ENCODE assay signal across 14 mouse cellular contexts in the genomic region with DNA sequence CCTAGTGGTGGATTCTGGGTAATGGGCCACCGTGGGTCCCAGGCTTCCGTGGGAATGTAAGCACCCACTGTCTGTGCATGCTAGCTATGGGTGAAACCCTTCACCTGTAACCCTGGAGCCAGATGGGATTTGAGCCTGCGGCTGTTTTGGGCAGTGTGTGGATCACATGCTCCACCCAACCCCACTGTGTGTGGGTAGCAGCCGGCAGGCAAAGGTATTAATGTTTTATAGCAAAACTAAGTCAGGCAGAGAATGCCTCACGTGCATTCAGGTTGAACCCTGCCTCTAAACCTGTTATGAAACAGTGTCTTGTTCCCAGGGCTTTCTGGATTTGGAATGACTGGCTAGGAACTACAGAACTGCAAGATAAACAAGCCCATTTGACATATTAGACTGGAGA.
A peak's percentile ranks its signal among the peaks of the same experiment; 100 is the strongest.
DNase-seq lines count a peak whose midpoint lies in the region; ATAC-seq and TF ChIP-seq lines count a peak whose summit lies in the region.
"Had no signal": no experiment of that assay in that cellular context is flagged by ENCODE, and none has a peak within 500 bp of the region (broad histone marks: within the 10 kb centered on the region; RNA-seq: fewer than 3 reads in every experiment).

No protein-coding gene starts in this region.

- no peak for TF ChIP-seq EP300 in stomach, postnatal 0 days (optimal IDR thresholded peaks at IDR 0.05)

- H3K4me3 ChIP-seq in lung, embryonic 14.5 days (ENCODE audit: low read depth, low read length) = no peak overlapping the region
- no peak overlapping the region for H3K4me3 ChIP-seq in stomach, postnatal 0 days (ENCODE audit: low read depth, low read length)
- H3K4me3 ChIP-seq: embryonic facial prominence, embryonic 10.5 days; forebrain, embryonic 15.5 days; heart, embryonic 13.5 days; hindbrain, embryonic 15.5 days had no signal

- peak overlapping the region; percentile 56; the same call in 1 of the 2 replicates for H3K27ac ChIP-seq in lung, embryonic 14.5 days (ENCODE audit: low read depth)
- H3K27ac ChIP-seq in stomach, postnatal 0 days (replicated peaks) = peak overlapping the region; percentile 86
- H3K27ac ChIP-seq: embryonic facial prominence, embryonic 10.5 days; forebrain, embryonic 15.5 days; heart, embryonic 13.5 days; hindbrain, embryonic 15.5 days had no signal

- no peak overlapping the region for H3K9ac ChIP-seq in lung, embryonic 14.5 days
- H3K9ac ChIP-seq in stomach, postnatal 0 days (ENCODE audit: low read length) = no peak overlapping the region
- H3K9ac ChIP-seq: forebrain, embryonic 15.5 days; heart, embryonic 13.5 days; hindbrain, embryonic 15.5 days had no signal

- TF ChIP-seq CTCF in lung, embryonic 14.5 days (IDR thresholded peaks at IDR 0.05; ENCODE audit: low read depth) = no peak
- no peak for TF ChIP-seq CTCF in stomach, postnatal 0 days (IDR thresholded peaks at IDR 0.05; ENCODE audit: low read depth)

- ATAC-seq in lung, embryonic 14.5 days (ENCODE audit: insufficient read depth) = no peak
- no peak for ATAC-seq in stomach, postnatal 0 days (ENCODE audit: low FRiP score, low TSS enrichment)
- ATAC-seq: forebrain, embryonic 15.5 days had no signal

- no peak overlapping the region for H3K4me2 ChIP-seq in lung, embryonic 14.5 days
- H3K4me2 ChIP-seq in stomach, postnatal 0 days (replicated peaks; ENCODE audit: low read depth) = no peak overlapping the region
- H3K4me2 ChIP-seq: forebrain, embryonic 15.5 days; heart, embryonic 13.5 days; hindbrain, embryonic 15.5 days had no signal

- 74% methylated on average over 5 of the region's 5 CpGs for WGBS in lung, embryonic 14.5 days
- 61% methylated on average over 5 of the region's 5 CpGs for WGBS in stomach, postnatal 0 days

- H3K27me3 ChIP-seq in lung, embryonic 14.5 days (ENCODE audit: insufficient read depth, low read length) = no peaks in the 10 kb centered on the region
- H3K27me3 ChIP-seq in stomach, postnatal 0 days (ENCODE audit: control insufficient read depth, insufficient read depth, low read length) = no peaks in the 10 kb centered on the region
- H3K27me3 ChIP-seq: forebrain, embryonic 15.5 days had no signal

- H3K4me1 ChIP-seq in lung, embryonic 14.5 days (ENCODE audit: insufficient read depth) = no peaks in the 10 kb centered on the region; the same call in 1 of the 2 replicates
- H3K4me1 ChIP-seq in stomach, postnatal 0 days (replicated peaks; ENCODE audit: control insufficient read depth, insufficient read depth) = no peaks in the 10 kb centered on the region

- H3K36me3 ChIP-seq in lung, embryonic 14.5 days (ENCODE audit: insufficient read depth) = no peaks in the 10 kb centered on the region
- no peaks in the 10 kb centered on the region for H3K36me3 ChIP-seq in stomach, postnatal 0 days (ENCODE audit: control insufficient read depth, insufficient read depth, low read length)
- H3K36me3 ChIP-seq: embryonic facial prominence, embryonic 10.5 days; forebrain, embryonic 15.5 days; heart, embryonic 13.5 days; hindbrain, embryonic 15.5 days had no signal

- no peak for DNase-seq in lung, embryonic 14.5 days
- no peak for DNase-seq in lung, postnatal 14 days
- peak; percentile 82 to 90 for DNase-seq in kidney, adult 8-10 months
- DNase-seq in kidney, postnatal 10 days = peak; percentile 58
- DNase-seq in stomach, postnatal 0 days (ENCODE audit: low spot score) = no peak
- DNase-seq in left cerebral cortex, postnatal 4 days = no peak
- no peak for DNase-seq in adrenal gland, adult 18-20 months (ENCODE audit: low spot score in 2 of 2)
- DNase-seq: heart, adult 11 months; heart, postnatal 36 days; layer of hippocampus, postnatal 36 days had no signal

- intact Hi-C loops in left cerebral cortex, postnatal 4 days (cut with DNase I) = no loop called here

- no peaks in the 10 kb centered on the region for H3K9me3 ChIP-seq in lung, embryonic 14.5 days (ENCODE audit: low read depth, low read length)
- H3K9me3 ChIP-seq in stomach, postnatal 0 days (ENCODE audit: control insufficient read depth, low read length) = no peaks in the 10 kb centered on the region
- H3K9me3 ChIP-seq: embryonic facial prominence, embryonic 10.5 days; forebrain, embryonic 15.5 days; heart, embryonic 13.5 days; hindbrain, embryonic 15.5 days had no signal

Comparison
In these comparisons a context has a peak if more than half of its experiments do, and no peak if none do; other contexts are left out.
1. DNase-seq: peak in kidney, adult 8-10 months (2 of 2) and kidney, postnatal 10 days (single experiment); none in lung, embryonic 14.5 days (single experiment), lung, postnatal 14 days (single experiment), stomach, postnatal 0 days (single experiment), left cerebral cortex, postnatal 4 days (single experiment) and adrenal gland, adult 18-20 months (0 of 2).